Mouse (Mus musculus) liver, embryonic 13.5 days (tissue): ENCODE measurements around the gene Dkk2. TPM values are rescaled to one million over a fixed set of nuclear protein-coding genes. Genes with fewer than 3 reads are reported as not detected.
"Not testable (repeated sequence)": the region's sequence is repeated elsewhere in the genome, so short reads cannot be mapped to it uniquely, and the experiment has no call there.

Experiments
- ATAC-seq: fragments of 200-750 bp; cut with Nextera tagmentation; 2 replicates; pipeline ENCODE4 v1.8.0; 2017; ENCODE audit warnings: low read depth, mild to moderate bottlenecking, moderate number of reproducible peaks, moderate library complexity
- DNase-seq: peaks from one replicate; pipeline ENCODE4 v3.0.0; 2022
- H3K27ac ChIP-seq: fragments of 300-500 bp; sonication (generic); 2 replicates; pipeline ENCODE4 v1.5.1; 2015; ENCODE audit warnings: moderate library complexity, mild to moderate bottlenecking, inconsistent platforms
- H3K27me3 ChIP-seq: fragments of 300-500 bp; sonication (generic); 2 replicates; pipeline ENCODE4 v1.6.1; 2015; ENCODE audit warnings: mild to moderate bottlenecking, inconsistent platforms
- H3K36me3 ChIP-seq: fragments of 300-500 bp; sonication (generic); 2 replicates; pipeline ENCODE4 v1.6.1; 2015; ENCODE audit warnings: mild to moderate bottlenecking, inconsistent platforms
- H3K4me1 ChIP-seq: fragments of 300-500 bp; sonication (generic); replicated peaks from 2 replicates; pipeline ENCODE4 v1.6.1; 2015; ENCODE audit warnings: inconsistent platforms
- H3K4me2 ChIP-seq: fragments of 300-500 bp; sonication (generic); 2 replicates; pipeline ENCODE4 v1.6.1; 2015; ENCODE audit warnings: inconsistent platforms, mild to moderate bottlenecking, moderate library complexity
- H3K4me3 ChIP-seq: fragments of 300-500 bp; sonication (generic); replicated peaks from 2 replicates; pipeline ENCODE4 v1.5.1; 2015; ENCODE audit warnings: mild to moderate bottlenecking, inconsistent platforms
- H3K9ac ChIP-seq: fragments of 300-500 bp; sonication (generic); 2 replicates; pipeline ENCODE4 v1.6.1; 2015; ENCODE audit warnings: mild to moderate bottlenecking, inconsistent platforms
- H3K9me3 ChIP-seq: fragments of 300-500 bp; sonication (generic); replicated peaks from 2 replicates; pipeline ENCODE4 v1.6.1; 2016; ENCODE audit warnings: inconsistent platforms
- WGBS: fragments of 180-500 bp; shearing (Covaris S2); methylation state at CpG from one replicate; pipeline ENCODE4 v1.1.7; 2015; ENCODE audit not compliant: insufficient replicate concordance; 5-methylcytosine and 5-hydroxymethylcytosine counted together
- polyA plus RNA-seq: library from polyadenylated mRNA; unstranded; fragments of >200 nt; fragmentation: Nextera tagmentation; extraction: Ambion mirVana; gene quantifications from 2 replicates; pipeline ENCODE4 v1.2.1, GENCODE M21; 2015

The Dkk2 gene
- polyA plus RNA-seq, result 0.56 and 0.65 TPM in 2 replicates

DNA sequence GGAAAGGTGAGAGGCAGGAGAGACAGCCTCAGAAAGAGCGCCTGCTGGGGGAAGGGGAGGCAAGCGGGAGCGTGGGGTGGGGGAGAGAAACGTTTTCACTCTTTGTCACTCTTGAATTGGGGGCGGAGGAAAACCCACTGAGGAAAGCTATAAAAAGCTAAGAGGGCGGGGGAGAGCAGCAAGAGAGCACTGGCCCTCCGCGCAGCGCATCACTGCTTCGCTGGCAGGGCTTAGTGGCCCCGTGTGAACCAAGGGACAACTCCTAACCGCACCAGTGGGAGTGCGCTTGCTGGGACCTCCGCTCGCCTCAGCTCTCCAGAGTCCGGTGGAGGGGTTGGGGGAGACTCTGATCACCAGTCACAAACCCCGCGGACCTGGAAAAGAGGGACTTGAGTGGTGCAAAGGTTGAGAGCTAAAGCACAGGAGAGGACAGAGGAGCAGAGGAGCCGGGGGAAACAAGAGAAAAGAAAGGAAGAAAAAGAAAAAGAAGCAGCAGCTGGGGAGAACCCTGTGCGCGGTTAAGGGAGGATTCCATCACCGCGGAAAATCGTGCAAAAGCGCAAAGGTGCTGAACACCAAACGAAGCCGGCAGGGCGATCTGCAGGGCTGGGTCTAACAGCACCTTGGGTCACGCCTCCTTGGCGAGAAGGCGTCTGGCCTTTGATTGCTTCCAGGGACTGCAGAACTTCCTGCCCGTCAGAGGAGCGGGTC lies at the start of gene Dkk2:
Gene Dkk2 (plus strand): TSS at position 181 of the 711 bp plus-strand sequence.
- H3K4me3 ChIP-seq, result peak within 1 kb of the TSS; percentile 34
- WGBS, result 2% methylated on average over 33 of the region's 33 CpGs
- DNase-seq (no peak), ATAC-seq (no peak)
- no peaks in the 10 kb centered on the region for H3K36me3 ChIP-seq
- H3K9me3 ChIP-seq, result no peaks in the 10 kb centered on the region
- H3K4me2 ChIP-seq, result peak within 1 kb of the TSS; percentile 53
- H3K9ac ChIP-seq, result no peak within 1 kb of the TSS
- no peak within 1 kb of the TSS for H3K27ac ChIP-seq
- H3K27me3 ChIP-seq, result peaks cover 31% of the 10 kb centered on the region
- H3K4me1 ChIP-seq, result 0 out of 2 replicates have a peak, but pooled peaks cover 2% of the 10 kb centered on the region

GRCm38 (mm10) chr3:132036704-132037103 lies 48.4 kb upstream of the Dkk2 start:
- no peaks in the 10 kb centered on the region for H3K9me3 ChIP-seq
- H3K27ac ChIP-seq, result no peak overlapping the region
- 45% methylated on average over 2 of the region's 2 CpGs for WGBS
- no peaks in the 10 kb centered on the region for H3K4me1 ChIP-seq
- no peak overlapping the region for H3K4me3 ChIP-seq
- H3K36me3 ChIP-seq, result no peaks in the 10 kb centered on the region
- ATAC-seq, result no peak
- H3K27me3 ChIP-seq, result no peaks in the 10 kb centered on the region
- no peak for DNase-seq
- no peak overlapping the region for H3K4me2 ChIP-seq
- H3K9ac ChIP-seq, result no peak overlapping the region

GRCm38 (mm10) chr3:132037670-132038069 lies 47.4 kb upstream of the Dkk2 start:
- no peak for ATAC-seq
- no peak overlapping the region for H3K4me2 ChIP-seq
- no peak for DNase-seq
- no peak overlapping the region for H3K9ac ChIP-seq
- no peak overlapping the region for H3K4me3 ChIP-seq
- WGBS, result 22% methylated on average over 10 of the region's 10 CpGs
- no peaks in the 10 kb centered on the region for H3K4me1 ChIP-seq
- H3K9me3 ChIP-seq, result no peaks in the 10 kb centered on the region
- no peak overlapping the region for H3K27ac ChIP-seq
- no peaks in the 10 kb centered on the region for H3K36me3 ChIP-seq
- H3K27me3 ChIP-seq, result no peaks in the 10 kb centered on the region

GRCm38 (mm10) chr3:132040066-132040465 lies 45.0 kb upstream of the Dkk2 start:
- Histone ChIP-seq H3K27me3 (no peaks in the 10 kb centered on the region), H3K4me1 (no peaks in the 10 kb centered on the region), H3K36me3 (no peaks in the 10 kb centered on the region), H3K4me2 (no peak overlapping the region), H3K9ac (no peak overlapping the region), H3K27ac (no peak overlapping the region), H3K9me3 (no peaks in the 10 kb centered on the region), H3K4me3 (no peak overlapping the region)
- DNase-seq (no peak), ATAC-seq (no peak)
- WGBS, result 53% methylated on average over 3 of the region's 3 CpGs

GRCm38 (mm10) chr3:132050884-132051457 lies 34.1 kb upstream of the Dkk2 start:
- Histone ChIP-seq H3K4me2 (no peak overlapping the region), H3K27me3 (no peaks in the 10 kb centered on the region), H3K36me3 (no peaks in the 10 kb centered on the region), H3K27ac (no peak overlapping the region), H3K9ac (no peak overlapping the region), H3K4me1 (no peaks in the 10 kb centered on the region), H3K9me3 (no peaks in the 10 kb centered on the region), H3K4me3 (no peak overlapping the region)
- ATAC-seq, result no peak
- WGBS, result 66% methylated on average over 8 of the region's 8 CpGs
- DNase-seq, result no peak

DNA sequence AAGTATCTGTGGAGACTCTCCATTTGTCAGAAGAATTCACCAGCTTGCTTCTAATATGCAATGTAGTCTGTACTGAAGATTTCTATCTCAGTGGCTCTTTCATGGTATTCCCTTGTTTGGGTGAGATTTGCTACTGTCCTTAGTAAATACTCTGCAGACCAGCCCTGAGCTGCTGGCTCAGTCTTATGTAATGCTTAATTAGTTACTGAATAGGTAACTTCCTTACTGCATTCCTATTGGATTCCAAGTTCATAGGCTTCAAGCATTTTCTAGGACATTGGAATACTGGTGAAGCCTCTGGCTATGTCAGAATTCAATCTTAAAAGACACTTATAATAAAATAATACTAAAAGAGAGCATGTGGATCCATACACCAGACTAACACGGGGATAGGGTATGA lies 22.3 kb upstream of the Dkk2 start:
- H3K36me3 ChIP-seq, H3K4me1 ChIP-seq, H3K9ac ChIP-seq, DNase-seq, H3K27me3 ChIP-seq, ATAC-seq, H3K4me3 ChIP-seq, H3K9me3 ChIP-seq, H3K27ac ChIP-seq, H3K4me2 ChIP-seq: not testable (repeated sequence)
- WGBS, result 58% methylated on average over 1 of the region's 1 CpGs

- no peak overlapping the region for H3K4me2 ChIP-seq
- no peaks in the 10 kb centered on the region for H3K36me3 ChIP-seq
- DNase-seq (no peak), ATAC-seq (no peak)
- H3K4me3 ChIP-seq, result no peak overlapping the region
- no peak overlapping the region for H3K9ac ChIP-seq
- H3K27ac ChIP-seq, result no peak overlapping the region
- whole genome bisulfite sequencing, result 69% methylated on average over 3 of the region's 3 CpGs
- H3K9me3 ChIP-seq, result no peaks in the 10 kb centered on the region
- no peaks in the 10 kb centered on the region for H3K4me1 ChIP-seq
- H3K27me3 ChIP-seq, result no peaks in the 10 kb centered on the region
These were observed 21.7 kb upstream of the Dkk2 start for GRCm38 (mm10) chr3:132063374-132063773.

- Histone ChIP-seq H3K4me3 (no peak overlapping the region), H3K9ac (no peak overlapping the region), H3K4me1 (no peaks in the 10 kb centered on the region), H3K27me3 (no peaks in the 10 kb centered on the region), H3K36me3 (no peaks in the 10 kb centered on the region), H3K9me3 (no peaks in the 10 kb centered on the region), H3K4me2 (no peak overlapping the region), H3K27ac (no peak overlapping the region)
- DNase-seq (no peak), ATAC-seq (no peak)
- WGBS, result 54% methylated on average over 4 of the region's 4 CpGs
These were observed 21.1 kb upstream of the Dkk2 start for GRCm38 (mm10) chr3:132063966-132064365.

DNA sequence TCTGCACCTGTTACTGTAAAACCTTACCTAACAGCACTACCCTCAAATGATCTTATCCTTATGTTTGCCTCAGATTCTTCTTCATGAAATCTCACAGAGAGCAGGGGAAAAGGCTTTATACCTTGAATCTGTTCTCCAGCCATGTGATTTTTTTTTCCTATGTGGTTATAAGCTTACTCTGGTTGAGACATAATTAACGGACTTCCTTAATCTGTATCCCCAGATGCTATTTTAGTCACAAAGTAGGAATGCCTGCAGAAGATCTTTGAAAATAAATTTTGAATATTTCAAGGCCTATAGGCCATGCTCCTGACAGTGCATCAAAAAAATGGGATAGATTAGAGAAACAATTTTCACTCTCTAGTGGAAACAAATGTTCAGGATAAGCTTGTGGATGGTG lies 20.2 kb upstream of the Dkk2 start:
- Histone ChIP-seq H3K36me3 (no peaks in the 10 kb centered on the region), H3K27ac (no peak overlapping the region), H3K4me2 (no peak overlapping the region), H3K4me3 (no peak overlapping the region), H3K9me3 (no peaks in the 10 kb centered on the region), H3K27me3 (no peaks in the 10 kb centered on the region), H3K4me1 (no peaks in the 10 kb centered on the region), H3K9ac (no peak overlapping the region)
- 51% methylated on average over 1 of the region's 1 CpGs for WGBS
- ATAC-seq, result no peak
- no peak for DNase-seq

DNA sequence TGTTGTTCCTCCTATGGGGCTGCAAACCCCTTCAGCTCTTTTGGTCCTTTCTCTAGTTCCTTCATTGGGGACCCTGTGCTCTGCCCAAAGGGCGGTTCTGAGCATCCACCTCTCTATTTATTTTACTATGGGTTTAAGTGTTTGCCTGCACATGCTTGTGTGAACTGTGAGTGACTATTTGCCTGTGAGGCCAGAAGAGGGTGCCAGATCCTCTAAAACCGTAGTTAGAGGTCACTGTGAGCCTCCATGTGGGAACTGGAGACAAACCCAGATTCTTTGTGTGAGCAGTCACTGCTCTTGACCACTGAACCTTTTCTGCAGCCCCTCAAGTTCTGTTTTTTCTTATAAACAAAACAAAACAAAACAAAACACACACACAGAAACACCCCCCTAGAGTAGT lies 14.1 kb upstream of the Dkk2 start:
- H3K36me3 ChIP-seq, result no peaks in the 10 kb centered on the region
- WGBS, result 35% methylated on average over 2 of the region's 2 CpGs
- DNase-seq, result no peak

DNA sequence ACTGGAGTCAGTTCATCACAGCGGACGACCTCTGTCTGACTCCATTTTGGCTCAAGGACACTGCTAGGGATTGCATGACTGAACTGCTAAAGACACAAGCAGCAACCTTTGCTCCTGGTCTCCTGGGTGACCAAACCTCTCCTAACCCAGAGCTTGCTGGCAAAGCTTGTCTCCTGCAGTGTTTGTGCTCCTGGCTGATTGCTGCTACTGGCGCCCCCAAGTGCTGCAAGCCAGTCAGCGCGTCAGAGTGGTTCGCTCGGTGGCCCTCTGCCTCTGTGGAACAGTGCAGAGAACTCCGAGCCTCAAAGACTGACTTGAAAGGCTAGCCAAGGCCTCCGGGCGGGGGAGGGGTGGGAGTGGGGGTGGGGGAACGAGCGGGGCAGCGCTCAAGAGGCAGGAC lies 1.1 kb upstream of the Dkk2 start:
- DNase-seq (no peak), ATAC-seq (peak; percentile 50)
- peak overlapping the region; percentile 53 for H3K4me2 ChIP-seq
- H3K27me3 ChIP-seq, result peaks cover 31% of the 10 kb centered on the region
- H3K9ac ChIP-seq, result no peak overlapping the region
- no peak overlapping the region for H3K4me3 ChIP-seq
- no peaks in the 10 kb centered on the region for H3K36me3 ChIP-seq
- H3K27ac ChIP-seq, result no peak overlapping the region
- WGBS, result 5% methylated on average over 13 of the region's 13 CpGs
- no peaks in the 10 kb centered on the region for H3K9me3 ChIP-seq
- 0 out of 2 replicates have a peak, but pooled peaks cover 2% of the 10 kb centered on the region for H3K4me1 ChIP-seq

More for the DNA sequence above, 14.1 kb upstream of the Dkk2 start:
- Histone ChIP-seq H3K9ac (no peak overlapping the region), H3K27me3 (no peaks in the 10 kb centered on the region), H3K4me2 (no peak overlapping the region), H3K27ac (no peak overlapping the region), H3K4me3 (no peak overlapping the region), H3K9me3 (no peaks in the 10 kb centered on the region), H3K4me1 (no peaks in the 10 kb centered on the region)
- ATAC-seq, result no peak

- peak overlapping the region; percentile 53 for H3K4me2 ChIP-seq
- 0 out of 2 replicates have a peak, but pooled peaks cover 2% of the 10 kb centered on the region for H3K4me1 ChIP-seq
- peak overlapping the region; percentile 34; the same call in 1 of the 2 replicates for H3K4me3 ChIP-seq
- peaks cover 31% of the 10 kb centered on the region for H3K27me3 ChIP-seq
- ATAC-seq, result no peak
- no peak for DNase-seq
- no peaks in the 10 kb centered on the region for H3K36me3 ChIP-seq
- H3K9me3 ChIP-seq, result no peaks in the 10 kb centered on the region
- no peak overlapping the region for H3K9ac ChIP-seq
- WGBS, result 1% methylated on average over 7 of the region's 8 CpGs
- H3K27ac ChIP-seq, result no peak overlapping the region
These were observed 412 bp upstream of the Dkk2 start for GRCm38 (mm10) chr3:132084680-132085079.
